Mouse (Mus musculus): Measurements from ENCODE around the gene Taz. TPM values are rescaled to one million over a fixed set of nuclear protein-coding genes. Genes with fewer than 3 reads are reported as not detected.
A peak's percentile ranks its signal among the peaks of the same experiment; 100 is the strongest.

Taz gene
- polyA plus RNA-seq (2015; fragmentation: Nextera tagmentation; extraction: Ambion mirVana) = 80.6 and 88.4 TPM in 2 replicates

- peak within 1 kb of the TSS; percentile 57 for H3K4me3 ChIP-seq
- peak within 1 kb of the TSS; percentile 72 for H3K4me2 ChIP-seq
- ATAC-seq = peak; percentile 63
- no peaks in the 10 kb centered on the region for H3K36me3 ChIP-seq (ENCODE audit: poor library complexity, severe bottlenecking)
- H3K27ac ChIP-seq = peak within 1 kb of the TSS; percentile 78
- peaks cover 17% of the 10 kb centered on the region for H3K4me1 ChIP-seq
- H3K27me3 ChIP-seq = no peaks in the 10 kb centered on the region
- no peaks in the 10 kb centered on the region for H3K9me3 ChIP-seq (replicated peaks)
- peak within 1 kb of the TSS; percentile 82 for H3K9ac ChIP-seq
- WGBS = 13% methylated on average over 16 of the region's 16 CpGs
Measured at GRCm38 (mm10) chrX:74281732-74282394, at the start of gene Taz, which contains the start of gene Dnase1l1. Taz (plus strand) TSS chrX:74281912. Dnase1l1 (minus strand) TSS chrX:74282337.

GRCm38 (mm10) chrX:74233196-74233595 is 48.5 kb upstream of the Taz start:
- H3K9ac ChIP-seq = no peak overlapping the region
- H3K27me3 ChIP-seq = no peaks in the 10 kb centered on the region
- H3K36me3 ChIP-seq (ENCODE audit: poor library complexity, severe bottlenecking) = peaks cover 96% of the 10 kb centered on the region
- H3K9me3 ChIP-seq (replicated peaks) = no peaks in the 10 kb centered on the region
- H3K4me2 ChIP-seq = no peak overlapping the region
- WGBS = 96% methylated on average over 5 of the region's 5 CpGs
- no peak overlapping the region for H3K4me3 ChIP-seq
- H3K4me1 ChIP-seq = no peaks in the 10 kb centered on the region
- H3K27ac ChIP-seq = no peak overlapping the region
- ATAC-seq = no peak

- WGBS = 89% methylated on average over 4 of the region's 4 CpGs
- H3K9me3 ChIP-seq (replicated peaks) = no peaks in the 10 kb centered on the region
- no peak overlapping the region for H3K4me2 ChIP-seq
- no peak overlapping the region for H3K4me3 ChIP-seq
- H3K36me3 ChIP-seq (ENCODE audit: poor library complexity, severe bottlenecking) = peaks cover 74% of the 10 kb centered on the region
- H3K27ac ChIP-seq = no peak overlapping the region
- no peak for ATAC-seq
- no peak overlapping the region for H3K9ac ChIP-seq
- peaks cover 12% of the 10 kb centered on the region for H3K4me1 ChIP-seq
- no peaks in the 10 kb centered on the region for H3K27me3 ChIP-seq
Measured at GRCm38 (mm10) chrX:74240332-74240731, 41.4 kb upstream of the Taz start.

GRCm38 (mm10) chrX:74243396-74243795 is 38.3 kb upstream of the Taz start:
- H3K9ac ChIP-seq = peak overlapping the region; percentile 80

GRCm38 (mm10) chrX:74243807-74244206 is 37.9 kb upstream of the Taz start:
- H3K4me1 ChIP-seq = peaks cover 12% of the 10 kb centered on the region
- peaks cover 43% of the 10 kb centered on the region for H3K36me3 ChIP-seq (ENCODE audit: poor library complexity, severe bottlenecking)
- no peak for ATAC-seq
- H3K9me3 ChIP-seq (replicated peaks) = no peaks in the 10 kb centered on the region
- H3K9ac ChIP-seq = peak overlapping the region; percentile 80
- no peaks in the 10 kb centered on the region for H3K27me3 ChIP-seq
- 0 out of 2 replicates have a peak overlapping the region, but pooled peaks have one; percentile 6 for H3K27ac ChIP-seq
- WGBS = 70% methylated on average over 3 of the region's 3 CpGs
- H3K4me2 ChIP-seq = peak overlapping the region; percentile 69
- peak overlapping the region; percentile 58 for H3K4me3 ChIP-seq

More at GRCm38 (mm10) chrX:74243396-74243795, 38.3 kb upstream of the Taz start:
- Histone ChIP-seq H3K36me3 (ENCODE audit: poor library complexity, severe bottlenecking) (peaks cover 47% of the 10 kb centered on the region), H3K4me3 (peak overlapping the region; percentile 58), H3K4me1 (peaks cover 12% of the 10 kb centered on the region), H3K27ac (0 out of 2 replicates have a peak overlapping the region, but pooled peaks have one; percentile 6), H3K4me2 (peak overlapping the region; percentile 69), H3K9me3 (replicated peaks) (no peaks in the 10 kb centered on the region), H3K27me3 (no peaks in the 10 kb centered on the region)
- 78% methylated on average over 2 of the region's 2 CpGs for WGBS
- ATAC-seq = no peak

- 11% methylated on average over 3 of the region's 3 CpGs for WGBS
- H3K27ac ChIP-seq = peak overlapping the region; percentile 91
- ATAC-seq = peak; percentile 36
Measured at GRCm38 (mm10) chrX:74244614-74245083, 37.1 kb upstream of the Taz start.

GRCm38 (mm10) chrX:74245107-74245506 is 36.6 kb upstream of the Taz start:
- ATAC-seq = no peak
- 36% methylated on average over 1 of the region's 1 CpGs for whole genome bisulfite sequencing
- H3K27ac ChIP-seq = peak overlapping the region; percentile 91

More at GRCm38 (mm10) chrX:74244614-74245083, 37.1 kb upstream of the Taz start:
- Histone ChIP-seq H3K9me3 (replicated peaks) (no peaks in the 10 kb centered on the region), H3K27me3 (no peaks in the 10 kb centered on the region), H3K36me3 (ENCODE audit: poor library complexity, severe bottlenecking) (peaks cover 34% of the 10 kb centered on the region), H3K4me1 (peaks cover 19% of the 10 kb centered on the region), H3K4me3 (peak overlapping the region; percentile 58), H3K9ac (peak overlapping the region; percentile 80), H3K4me2 (peak overlapping the region; percentile 69)

GRCm38 (mm10) chrX:74245687-74246086 is 36.0 kb upstream of the Taz start:
- ATAC-seq = peak; percentile 52
- Histone ChIP-seq H3K4me1 (peaks cover 19% of the 10 kb centered on the region), H3K36me3 (ENCODE audit: poor library complexity, severe bottlenecking) (peaks cover 24% of the 10 kb centered on the region), H3K27me3 (no peaks in the 10 kb centered on the region), H3K4me2 (peak overlapping the region; percentile 69), H3K9ac (peak overlapping the region; percentile 80), H3K27ac (peak overlapping the region; percentile 91), H3K9me3 (replicated peaks) (no peaks in the 10 kb centered on the region), H3K4me3 (peak overlapping the region; percentile 58)
- WGBS = 21% methylated on average over 15 of the region's 21 CpGs

More at GRCm38 (mm10) chrX:74245107-74245506, 36.6 kb upstream of the Taz start:
- Histone ChIP-seq H3K4me2 (peak overlapping the region; percentile 69), H3K4me1 (peaks cover 19% of the 10 kb centered on the region), H3K9me3 (replicated peaks) (no peaks in the 10 kb centered on the region), H3K9ac (peak overlapping the region; percentile 80), H3K27me3 (no peaks in the 10 kb centered on the region), H3K36me3 (ENCODE audit: poor library complexity, severe bottlenecking) (peaks cover 30% of the 10 kb centered on the region), H3K4me3 (peak overlapping the region; percentile 58)

GRCm38 (mm10) chrX:74246213-74246681 is 35.5 kb upstream of the Taz start:
- WGBS = 24% methylated on average over 38 of the region's 38 CpGs
- peak overlapping the region; percentile 58 for H3K4me3 ChIP-seq
- H3K9ac ChIP-seq = peak overlapping the region; percentile 80
- no peaks in the 10 kb centered on the region for H3K9me3 ChIP-seq (replicated peaks)
- H3K27me3 ChIP-seq = no peaks in the 10 kb centered on the region
- peak overlapping the region; percentile 91 for H3K27ac ChIP-seq
- peaks cover 18% of the 10 kb centered on the region for H3K36me3 ChIP-seq (ENCODE audit: poor library complexity, severe bottlenecking)
- peak; percentile 92 for ATAC-seq
- peak overlapping the region; percentile 69 for H3K4me2 ChIP-seq
- peaks cover 19% of the 10 kb centered on the region for H3K4me1 ChIP-seq

- Histone ChIP-seq H3K27ac (peak overlapping the region; percentile 68; the same call in 1 of the 2 replicates), H3K27me3 (no peaks in the 10 kb centered on the region), H3K4me3 (peak overlapping the region; percentile 58), H3K36me3 (ENCODE audit: poor library complexity, severe bottlenecking) (peaks cover 14% of the 10 kb centered on the region), H3K4me1 (peaks cover 19% of the 10 kb centered on the region), H3K9ac (peak overlapping the region; percentile 59), H3K4me2 (peak overlapping the region; percentile 69), H3K9me3 (replicated peaks) (no peaks in the 10 kb centered on the region)
- ATAC-seq = peak; percentile 13
- 20% methylated on average over 14 of the region's 15 CpGs for WGBS
Measured at GRCm38 (mm10) chrX:74246693-74247092, 35.0 kb upstream of the Taz start.

- 15% methylated on average over 3 of the region's 3 CpGs for WGBS
- Histone ChIP-seq H3K4me1 (peaks cover 14% of the 10 kb centered on the region), H3K9ac (no peak overlapping the region), H3K27me3 (no peaks in the 10 kb centered on the region), H3K27ac (no peak overlapping the region), H3K4me2 (peak overlapping the region; percentile 64), H3K9me3 (replicated peaks) (no peaks in the 10 kb centered on the region), H3K36me3 (ENCODE audit: poor library complexity, severe bottlenecking) (no peaks in the 10 kb centered on the region), H3K4me3 (no peak overlapping the region)
- no peak for ATAC-seq
Measured at GRCm38 (mm10) chrX:74248651-74249050, 33.1 kb upstream of the Taz start.

- no peak for ATAC-seq
Measured at GRCm38 (mm10) chrX:74249615-74250014, 32.1 kb upstream of the Taz start, which contains the start of gene Flna. Flna (minus strand) TSS chrX:74249820.

More at GRCm38 (mm10) chrX:74249615-74250014, 32.1 kb upstream of the Taz start, which contains the start of gene Flna:
- Histone ChIP-seq H3K4me3 (peak within 1 kb of the TSS; percentile 43), H3K9ac (peak within 1 kb of the TSS; percentile 68), H3K9me3 (replicated peaks) (no peaks in the 10 kb centered on the region), H3K4me2 (peak within 1 kb of the TSS; percentile 64), H3K27ac (no peak within 1 kb of the TSS), H3K4me1 (peaks cover 7% of the 10 kb centered on the region; the same call in 1 of the 2 replicates), H3K27me3 (no peaks in the 10 kb centered on the region), H3K36me3 (ENCODE audit: poor library complexity, severe bottlenecking) (no peaks in the 10 kb centered on the region)
- WGBS = 17% methylated on average over 38 of the region's 38 CpGs

Measured in forebrain, embryonic 13.5 days (tissue).